Mouse (Mus musculus) bone marrow, adult 2 months (tissue): ENCODE data around the gene Zfp39.

Experiments
- CTCF ChIP-seq: fragments of 200-500 bp; IDR thresholded peaks from 2 replicates; pipeline ENCODE4 v1.5.1; 2011; ENCODE audit warnings: low read length, control low read depth; ENCODE audit not compliant: control insufficient read depth, insufficient read depth
- POLR2A ChIP-seq: fragments of 200-500 bp; IDR thresholded peaks from 2 replicates; pipeline ENCODE4 v1.6.1; 2011; ENCODE audit warnings: low read depth, mild to moderate bottlenecking, control low read depth, low read length, borderline replicate concordance; ENCODE audit not compliant: control insufficient read depth

DNA sequence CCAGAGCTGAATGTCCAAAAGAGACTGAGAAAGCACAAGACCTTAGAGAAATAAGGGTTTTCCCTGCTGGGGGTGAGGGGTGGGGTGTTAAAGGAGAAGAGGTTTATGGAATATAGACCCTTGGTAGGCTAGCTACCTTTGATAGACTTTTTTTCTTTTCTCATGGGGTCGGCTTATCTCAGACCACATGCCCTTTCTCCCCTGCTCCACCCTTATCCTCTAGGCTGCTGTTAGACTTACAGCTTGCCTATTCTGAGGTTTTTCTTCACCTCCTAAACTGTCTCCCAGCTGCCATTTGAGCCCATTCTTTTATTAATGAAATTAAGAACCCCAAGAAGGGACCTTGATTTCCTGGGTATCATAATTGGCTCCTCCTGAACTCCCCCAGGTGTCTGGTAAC is 9.8 kb upstream of the Zfp39 start:
- no peak for TF ChIP-seq CTCF
- no peak for TF ChIP-seq POLR2A
